Mouse (Mus musculus) heart, embryonic 14.5 days (tissue): ENCODE measurements around the gene Camta1. TPM values are rescaled to one million over a fixed set of nuclear protein-coding genes. Genes with fewer than 3 reads are reported as not detected.

ENCODE experiments used
- ATAC-seq: fragments of 200-750 bp; cut with Nextera tagmentation; 2 replicates; pipeline ENCODE4 v1.8.0; 2017; ENCODE audit warnings: low read depth, moderate TSS enrichment; ENCODE audit not compliant: insufficient number of reproducible peaks, insufficient read depth, low FRiP score
- H3K27ac ChIP-seq, 2 experiments: fragments of 200-500 bp in 1 of 2; fragments of 300-500 bp in 1 of 2; sonication (generic) in 1 of 2; replicated peaks in 1 of 2; 2 replicates each; pipeline ENCODE4 v1.5.1; 2012 to 2014; ENCODE audit warnings: low read depth in 2 of 2, low read length in 2 of 2, control low read depth in 1 of 2, mild to moderate bottlenecking in 1 of 2, mixed read lengths in 1 of 2; ENCODE audit not compliant: control insufficient read depth in 1 of 2, insufficient read depth in 1 of 2
- H3K27me3 ChIP-seq: fragments of 300-500 bp; sonication (generic); 2 replicates; pipeline ENCODE4 v1.6.1; 2014; ENCODE audit warnings: mild to moderate bottlenecking, low read length, control low read depth; ENCODE audit not compliant: control insufficient read depth, insufficient read depth
- H3K36me3 ChIP-seq: fragments of 300-500 bp; sonication (generic); 2 replicates; pipeline ENCODE4 v1.6.1; 2014; ENCODE audit warnings: mild to moderate bottlenecking, control low read depth, low read length, mixed read lengths; ENCODE audit not compliant: control insufficient read depth, insufficient read depth
- H3K4me1 ChIP-seq, 2 experiments: fragments of 200-500 bp in 1 of 2; fragments of 300-500 bp in 1 of 2; sonication (generic) in 1 of 2; 2 replicates each; pipeline ENCODE4 v1.6.1; 2012 to 2014; ENCODE audit warnings: low read length in 2 of 2, control low read depth in 1 of 2, mixed read lengths in 1 of 2; ENCODE audit not compliant: control insufficient read depth in 2 of 2, insufficient read depth in 2 of 2
- H3K4me2 ChIP-seq: fragments of 300-500 bp; sonication (generic); 2 replicates; pipeline ENCODE4 v1.6.1; 2014; ENCODE audit warnings: mild to moderate bottlenecking, low read length
- H3K4me3 ChIP-seq, 2 experiments: fragments of 200-500 bp in 1 of 2; fragments of 300-500 bp in 1 of 2; sonication (generic) in 1 of 2; 2 replicates each; pipeline ENCODE4 v1.5.1; 2012 to 2014; ENCODE audit warnings: low read length in 2 of 2, mild to moderate bottlenecking in 2 of 2, control low read depth in 1 of 2, low read depth in 1 of 2, moderate library complexity in 1 of 2; ENCODE audit not compliant: control insufficient read depth in 1 of 2, insufficient read depth in 1 of 2
- H3K9ac ChIP-seq: fragments of 300-500 bp; sonication (generic); 2 replicates; pipeline ENCODE4 v1.6.1; 2014; ENCODE audit warnings: mild to moderate bottlenecking, low read length
- H3K9me3 ChIP-seq: fragments of 300-500 bp; sonication (generic); 2 replicates; pipeline ENCODE4 v1.6.1; 2016; ENCODE audit warnings: low read length, control low read depth; ENCODE audit not compliant: control insufficient read depth
- WGBS: fragments of 180-500 bp; shearing (Covaris S2); extraction: QIAGEN DNeasy Blood & Tissue Kit; methylation state at CpG from one replicate; pipeline ENCODE4 v1.1.7; 2014; 5-methylcytosine and 5-hydroxymethylcytosine counted together
- polyA plus RNA-seq: library from polyadenylated mRNA; unstranded; fragments of >200 nt; fragmentation: Nextera tagmentation; extraction: Ambion mirVana; gene quantifications from 2 replicates; pipeline ENCODE4 v1.2.1, GENCODE M21; 2014

Gene Camta1
- polyA plus RNA-seq, 1 experiment from 2014 or later, result 150 TPM

DNA sequence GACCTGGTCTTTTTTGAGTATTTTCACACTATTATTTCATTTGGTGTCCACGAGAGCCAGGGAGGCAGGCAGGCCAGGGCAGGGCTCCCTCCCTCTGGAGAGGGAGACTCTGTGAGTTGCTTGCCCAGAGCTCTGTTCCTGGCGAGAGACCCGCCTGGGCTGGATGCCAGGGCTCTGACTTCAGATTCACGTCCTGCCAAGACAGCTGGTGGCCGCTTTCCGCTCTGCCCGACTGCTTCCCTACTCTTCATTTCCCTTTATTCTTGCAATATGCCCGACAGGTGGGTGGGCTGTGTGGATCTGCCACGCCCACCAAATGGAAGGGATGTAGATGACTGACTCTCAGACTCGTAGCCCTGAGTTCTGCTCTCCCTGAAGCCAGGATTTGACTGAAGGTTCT, 696.1 kb downstream of the Camta1 start:
- Histone ChIP-seq H3K4me3 (no peak overlapping the region), H3K9me3 (no peaks in the 10 kb centered on the region), H3K27ac (no peak overlapping the region), H3K4me2 (no peak overlapping the region), H3K4me1 (peaks cover 6 to 8% of the 10 kb centered on the region in 2 experiments; a peak in 2 of 4 replicates), H3K36me3 (no peaks in the 10 kb centered on the region), H3K27me3 (peaks cover 13% of the 10 kb centered on the region; the same call in 1 of the 2 replicates), H3K9ac (no peak overlapping the region)
- 11% methylated on average over 10 of the region's 10 CpGs for WGBS
- peak; percentile 41; the same call in 1 of the 2 replicates for ATAC-seq

DNA sequence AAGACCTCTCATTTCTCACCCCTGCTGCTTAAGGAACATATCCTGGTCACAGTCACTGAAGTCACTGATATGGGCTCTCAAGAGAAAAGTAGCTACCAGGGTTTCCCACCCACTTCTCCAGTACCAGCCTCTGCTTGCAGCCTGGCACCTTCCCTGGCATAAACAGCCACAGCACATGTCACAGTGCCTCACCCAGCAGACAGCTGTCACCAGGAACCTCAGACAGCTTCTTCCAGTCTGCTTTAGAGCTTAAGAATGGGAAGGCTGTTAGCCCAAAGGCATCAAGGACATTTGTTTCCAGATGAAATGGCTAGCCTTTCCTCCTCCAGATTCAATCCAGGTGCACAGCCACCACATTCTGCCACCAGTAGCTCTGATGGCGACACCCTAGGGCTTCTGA, 697.4 kb downstream of the Camta1 start:
- peaks cover 13% of the 10 kb centered on the region; the same call in 1 of the 2 replicates for H3K27me3 ChIP-seq
- 62% methylated on average over 1 of the region's 1 CpGs for WGBS

DNA sequence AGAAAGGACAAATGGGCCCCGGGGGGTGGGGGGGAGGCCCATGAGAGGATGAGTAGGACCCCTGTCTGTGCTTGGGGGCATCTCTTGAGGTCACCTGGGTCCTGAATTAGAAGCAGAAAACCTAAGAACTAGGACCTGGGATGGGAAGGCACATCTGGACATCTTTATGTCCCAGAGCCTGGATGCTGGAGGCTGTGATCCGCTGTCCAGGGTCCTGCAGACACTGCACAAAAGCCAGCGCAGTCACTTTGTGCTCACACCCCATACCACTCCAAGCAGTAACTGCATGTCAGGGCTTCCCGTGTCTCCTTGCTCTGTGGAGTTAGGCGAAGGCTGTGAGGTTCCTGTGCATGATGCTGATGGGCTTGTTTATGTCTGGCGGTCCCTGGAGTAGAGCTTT, 699.8 kb downstream of the Camta1 start:
- Histone ChIP-seq H3K4me1 (peaks cover 6 to 8% of the 10 kb centered on the region in 2 experiments; a peak in 2 of 4 replicates), H3K9me3 (no peaks in the 10 kb centered on the region), H3K4me2 (no peak overlapping the region), H3K4me3 (no peak overlapping the region), H3K27me3 (peaks cover 17% of the 10 kb centered on the region; the same call in 1 of the 2 replicates), H3K36me3 (no peaks in the 10 kb centered on the region), H3K27ac (no peak overlapping the region), H3K9ac (no peak overlapping the region)
- 42% methylated on average over 6 of the region's 6 CpGs for WGBS
- no peak for ATAC-seq

More for the DNA sequence above, 697.4 kb downstream of the Camta1 start:
- Histone ChIP-seq H3K36me3 (no peaks in the 10 kb centered on the region), H3K9me3 (no peaks in the 10 kb centered on the region), H3K27ac (no peak overlapping the region), H3K9ac (no peak overlapping the region), H3K4me1 (peaks cover 6 to 8% of the 10 kb centered on the region in 2 experiments; a peak in 2 of 4 replicates), H3K4me3 (no peak overlapping the region), H3K4me2 (no peak overlapping the region)
- no peak for ATAC-seq

DNA sequence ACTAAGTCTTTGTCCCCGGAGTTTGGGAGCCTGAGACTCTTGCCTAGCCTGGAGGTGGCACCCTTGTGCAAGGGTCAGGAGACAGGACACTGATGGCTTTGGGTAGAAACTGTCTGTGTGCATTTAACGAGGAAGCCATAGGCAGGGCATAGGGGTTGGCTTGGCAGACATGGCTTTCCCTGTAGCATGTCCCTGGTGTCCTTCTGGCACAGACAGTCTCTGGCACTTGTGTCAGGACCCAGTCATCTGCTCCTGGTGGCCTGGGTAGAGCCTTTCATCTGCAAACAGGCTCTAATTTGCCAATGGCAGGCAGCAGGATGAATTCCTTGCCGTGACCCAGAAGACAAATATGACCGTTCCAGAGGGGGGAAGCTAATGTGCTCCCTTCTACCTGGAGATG, 700.7 kb downstream of the Camta1 start:
- 62% methylated on average over 4 of the region's 4 CpGs for WGBS
- H3K4me2 ChIP-seq, result no peak overlapping the region
- ATAC-seq, result no peak

DNA sequence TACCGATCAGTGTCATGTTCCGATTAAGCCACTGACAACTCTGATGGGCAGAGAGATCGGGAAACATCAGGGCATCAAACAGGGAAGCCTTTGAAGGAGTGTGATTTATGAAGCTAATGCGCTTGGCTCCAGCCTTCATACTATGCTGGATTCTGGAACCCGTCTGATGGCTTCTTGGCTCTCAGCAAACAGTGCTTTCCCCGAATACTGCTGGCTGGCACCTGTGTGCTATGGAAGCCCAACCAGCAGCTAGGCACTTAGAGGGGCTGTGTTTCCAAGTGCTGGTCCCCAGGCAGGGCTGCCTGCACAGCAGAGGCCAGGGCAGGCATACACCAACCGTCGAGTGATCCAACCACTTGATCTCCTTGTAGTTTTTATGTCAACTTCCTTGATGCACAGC, 701.2 kb downstream of the Camta1 start:
- ATAC-seq, result no peak
- Histone ChIP-seq H3K9me3 (no peaks in the 10 kb centered on the region), H3K4me1 (no peaks in the 10 kb centered on the region; a peak in 1 of 4 replicates), H3K4me2 (no peak overlapping the region), H3K27me3 (peaks cover 17% of the 10 kb centered on the region; the same call in 1 of the 2 replicates), H3K27ac (no peak overlapping the region), H3K4me3 (no peak overlapping the region), H3K9ac (no peak overlapping the region), H3K36me3 (no peaks in the 10 kb centered on the region)
- 73% methylated on average over 8 of the region's 8 CpGs for WGBS

More for the DNA sequence above, 700.7 kb downstream of the Camta1 start:
- no peak overlapping the region for H3K4me3 ChIP-seq
- no peak overlapping the region for H3K9ac ChIP-seq
- H3K27ac ChIP-seq, result no peak overlapping the region
- no peaks in the 10 kb centered on the region for H3K9me3 ChIP-seq
- no peaks in the 10 kb centered on the region for H3K36me3 ChIP-seq
- peaks cover 17% of the 10 kb centered on the region; the same call in 1 of the 2 replicates for H3K27me3 ChIP-seq
- peaks cover 4 to 5% of the 10 kb centered on the region in 2 experiments; a peak in 2 of 4 replicates for H3K4me1 ChIP-seq

DNA sequence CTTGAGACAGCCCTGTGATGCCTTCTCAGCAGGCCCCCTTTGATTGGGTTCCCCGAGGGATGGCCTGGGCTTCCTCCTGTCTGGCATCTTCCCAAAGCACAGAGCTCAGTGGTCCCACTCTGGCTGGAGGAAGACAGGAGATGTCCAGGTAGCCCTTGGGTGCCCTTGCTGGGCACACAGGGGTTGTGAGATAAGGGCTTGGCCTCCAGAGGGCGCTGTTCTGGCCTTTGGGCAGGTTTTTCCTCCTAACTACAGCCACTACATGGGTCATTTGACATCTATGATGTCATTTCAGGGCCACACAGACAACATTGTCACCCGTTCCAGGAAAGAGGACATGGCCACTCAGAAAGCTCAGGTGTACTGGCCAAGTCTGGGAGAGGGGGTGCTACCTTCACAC, 703.4 kb downstream of the Camta1 start:
- WGBS, result 56% methylated on average over 3 of the region's 3 CpGs
- Histone ChIP-seq H3K9me3 (no peaks in the 10 kb centered on the region), H3K36me3 (no peaks in the 10 kb centered on the region), H3K27me3 (peaks cover 12% of the 10 kb centered on the region; the same call in 1 of the 2 replicates), H3K4me2 (no peak overlapping the region), H3K9ac (no peak overlapping the region), H3K4me1 (no peaks in the 10 kb centered on the region), H3K4me3 (no peak overlapping the region), H3K27ac (no peak overlapping the region)
- ATAC-seq, result no peak

DNA sequence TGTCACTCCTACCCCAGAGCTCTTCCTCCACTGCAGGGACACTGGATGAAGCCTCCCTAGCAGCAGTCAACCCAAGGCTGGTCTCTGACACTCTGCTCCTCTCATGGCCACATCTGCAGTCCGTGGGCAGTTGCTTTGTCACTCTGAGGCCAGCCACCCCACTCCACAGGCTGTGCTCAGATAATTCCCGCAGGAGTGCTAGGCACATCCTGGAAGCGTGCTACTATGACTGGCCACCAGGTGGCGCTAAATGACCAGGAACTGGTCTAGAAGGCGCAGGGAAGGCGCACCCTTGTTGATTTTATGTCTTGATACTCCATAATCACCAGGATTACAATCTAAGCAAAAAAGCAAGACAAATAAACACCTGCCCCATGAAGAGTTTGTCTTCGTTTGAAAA, 704.8 kb downstream of the Camta1 start:
- H3K9ac ChIP-seq, result no peak overlapping the region; the same call in 1 of the 2 replicates
- H3K9me3 ChIP-seq, result no peaks in the 10 kb centered on the region
- ATAC-seq, result no peak
- H3K4me3 ChIP-seq, result no peak overlapping the region
- no peaks in the 10 kb centered on the region for H3K36me3 ChIP-seq
- H3K4me1 ChIP-seq, result no peaks in the 10 kb centered on the region
- H3K27ac ChIP-seq, result no peak overlapping the region
- no peak overlapping the region for H3K4me2 ChIP-seq
- peaks cover 8% of the 10 kb centered on the region; the same call in 1 of the 2 replicates for H3K27me3 ChIP-seq
- 2% methylated on average over 7 of the region's 7 CpGs for WGBS

DNA sequence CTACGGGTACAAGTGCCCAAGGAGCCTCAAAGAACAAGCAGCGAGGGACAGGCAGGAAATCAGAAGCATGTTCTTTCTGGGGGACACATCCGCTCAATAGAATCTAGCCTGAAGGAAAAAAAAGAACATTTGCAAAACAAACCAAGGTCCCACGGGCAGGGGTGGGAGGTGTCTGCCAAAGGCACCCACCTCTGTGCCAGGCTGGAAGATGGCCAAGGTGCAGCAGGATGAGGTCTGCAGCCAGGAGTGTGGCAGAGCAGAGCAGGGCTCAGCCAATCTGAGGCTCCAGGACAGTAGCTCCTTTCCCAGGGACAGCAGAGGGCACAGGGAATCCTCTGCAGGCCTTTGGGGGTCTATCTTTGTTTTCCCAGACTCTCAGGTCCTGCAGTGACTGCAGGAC, 706.1 kb downstream of the Camta1 start:
- H3K27ac ChIP-seq, result no peak overlapping the region
- no peak overlapping the region for H3K4me2 ChIP-seq
- H3K9me3 ChIP-seq, result no peaks in the 10 kb centered on the region
- H3K27me3 ChIP-seq, result 0 out of 2 replicates have a peak, but pooled peaks cover 4% of the 10 kb centered on the region
- H3K36me3 ChIP-seq, result no peaks in the 10 kb centered on the region
- H3K9ac ChIP-seq, result no peak overlapping the region
- H3K4me3 ChIP-seq, result no peak overlapping the region
- no peaks in the 10 kb centered on the region; a peak in 1 of 4 replicates for H3K4me1 ChIP-seq
- no peak for ATAC-seq
- 71% methylated on average over 4 of the region's 4 CpGs for WGBS
